Mouse (Mus musculus) E14TG2a.4 (cell line): ENCODE data around the gene Hc.

ENCODE experiments used
- CTCF ChIP-seq: conservative IDR thresholded peaks from 2 replicates; pipeline ENCODE4 v1.5.1; 2014; ENCODE audit warnings: low read length
- POU5F1 ChIP-seq: IDR thresholded peaks from 2 replicates; pipeline ENCODE4 v1.6.1; 2014; ENCODE audit warnings: low read length, borderline replicate concordance

DNA sequence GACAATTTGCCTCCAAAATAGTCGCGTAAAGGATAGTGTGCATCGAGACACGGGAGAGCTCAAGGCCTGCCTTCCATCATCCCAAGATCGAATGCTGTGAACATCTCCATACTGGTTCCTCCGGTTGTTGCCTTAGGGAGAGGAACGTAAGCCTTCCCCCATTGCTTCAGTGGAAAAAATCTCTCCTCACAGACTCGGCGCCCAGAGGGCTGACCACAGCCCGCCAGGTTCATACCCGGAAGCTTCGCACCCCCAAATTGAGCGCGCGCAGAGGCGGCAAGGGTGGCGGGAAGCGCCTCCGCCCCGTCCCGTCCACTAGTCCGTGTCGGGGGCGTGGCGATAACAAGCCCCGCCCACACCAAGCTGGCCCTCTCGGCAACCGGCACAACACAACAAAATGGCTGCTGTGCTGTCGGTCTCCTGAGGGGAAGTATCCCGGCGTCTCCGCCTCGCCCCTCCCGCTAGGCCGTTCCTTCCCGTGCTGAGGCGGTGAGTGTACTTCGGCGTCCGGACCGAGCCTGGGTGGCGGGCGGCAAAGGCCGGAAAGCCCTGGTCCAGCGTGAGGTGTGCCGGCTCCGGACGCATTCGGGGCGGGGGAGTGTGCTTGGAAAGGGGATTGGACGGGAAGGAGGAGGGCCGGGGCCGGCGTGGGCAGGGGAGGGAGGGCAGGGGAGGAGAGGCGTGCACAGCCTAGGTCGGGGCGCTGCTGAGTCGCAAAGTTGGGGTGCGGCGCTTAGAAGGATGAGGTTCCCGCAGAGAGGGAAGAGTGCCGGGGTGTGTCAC lies 48.1 kb upstream of the Hc start, which contains the start of gene Cntrl:
- TF ChIP-seq POU5F1 (no peak), CTCF (no peak)
